Mouse (Mus musculus): ENCODE results near the gene Zeb2. TPM values are rescaled to one million over a fixed set of nuclear protein-coding genes. Genes with fewer than 3 reads are reported as not detected.

Zeb2 gene
- total and polyA plus RNA-seq, 3 experiments = 16.5 to 50.0 (median 46.7) TPM

GRCm38 (mm10) chr2:45085653-45086052 lies 31.5 kb downstream of the Zeb2 start:
- Histone ChIP-seq H3K27ac (no peak overlapping the region), H3K36me3 (ENCODE audit: control insufficient read depth, insufficient read depth, low read length) (peaks cover 3% of the 10 kb centered on the region), H3K27me3 (ENCODE audit: control insufficient read depth, insufficient read depth, low read length) (no peaks in the 10 kb centered on the region), H3K79me2 (replicated peaks; ENCODE audit: control insufficient read depth, insufficient read depth, low read length) (no peaks in the 10 kb centered on the region; the same call in 1 of the 2 replicates), H3K4me3 (no peak overlapping the region), H3K9ac (ENCODE audit: low read depth, low read length) (no peak overlapping the region), H3K4me1 (ENCODE audit: control insufficient read depth, insufficient read depth, low read length) (peaks cover 3% of the 10 kb centered on the region)
- intact Hi-C loops (cut with DNase I) = no loop called here
- no peak for TF ChIP-seq POLR2A (IDR thresholded peaks at IDR 0.05; ENCODE audit: insufficient read depth, low read depth, low read length)
- TF ChIP-seq CTCF (IDR thresholded peaks at IDR 0.05) = no peak
- no peak for TF ChIP-seq EP300 (IDR thresholded peaks at IDR 0.05; ENCODE audit: insufficient read depth, low read depth, low read length)
- DNase-seq = no peak
- WGBS = 74% methylated on average over 5 of the region's 5 CpGs

GRCm38 (mm10) chr2:45083042-45083441 lies 34.2 kb downstream of the Zeb2 start:
- Histone ChIP-seq H3K36me3 (ENCODE audit: control insufficient read depth, insufficient read depth, low read length) (no peaks in the 10 kb centered on the region; the same call in 1 of the 2 replicates), H3K79me2 (replicated peaks; ENCODE audit: control insufficient read depth, insufficient read depth, low read length) (no peaks in the 10 kb centered on the region; the same call in 1 of the 2 replicates), H3K4me3 (no peak overlapping the region), H3K9ac (ENCODE audit: low read depth, low read length) (no peak overlapping the region), H3K27me3 (ENCODE audit: control insufficient read depth, insufficient read depth, low read length) (no peaks in the 10 kb centered on the region), H3K4me1 (ENCODE audit: control insufficient read depth, insufficient read depth, low read length) (peaks cover 5% of the 10 kb centered on the region), H3K27ac (no peak overlapping the region)
- intact Hi-C loops (cut with DNase I) = no loop called here
- no peak for TF ChIP-seq EP300 (IDR thresholded peaks at IDR 0.05; ENCODE audit: insufficient read depth, low read depth, low read length)
- no peak for TF ChIP-seq CTCF (IDR thresholded peaks at IDR 0.05)
- TF ChIP-seq POLR2A (IDR thresholded peaks at IDR 0.05; ENCODE audit: insufficient read depth, low read depth, low read length) = no peak
- WGBS = 80% methylated on average over 10 of the region's 10 CpGs
- no peak for DNase-seq

DNA sequence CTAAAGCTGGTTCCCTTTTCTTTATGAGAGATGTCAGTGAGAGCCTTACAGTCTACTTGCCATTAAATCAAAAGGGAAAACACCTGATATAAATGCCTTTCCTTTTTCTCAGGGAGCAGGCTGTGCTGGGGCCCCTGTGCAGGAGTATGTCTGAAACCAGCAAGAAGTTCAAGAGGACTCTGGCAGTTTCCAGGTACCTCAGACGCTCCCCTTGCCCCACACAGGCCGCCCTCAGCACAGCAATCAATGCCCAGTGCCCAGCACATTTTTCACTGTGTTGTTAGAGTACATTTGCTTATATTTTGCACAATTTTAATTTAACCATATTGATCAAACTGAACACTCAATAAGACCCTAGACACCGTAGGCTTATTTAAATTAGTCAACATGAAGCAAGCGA lies 35.6 kb downstream of the Zeb2 start:
- H3K4me3 ChIP-seq = no peak overlapping the region
- H3K27me3 ChIP-seq (ENCODE audit: control insufficient read depth, insufficient read depth, low read length) = no peaks in the 10 kb centered on the region
- intact Hi-C loops (cut with DNase I) = no loop called here
- TF ChIP-seq CTCF (IDR thresholded peaks at IDR 0.05) (no peak), POLR2A (IDR thresholded peaks at IDR 0.05; ENCODE audit: insufficient read depth, low read depth, low read length) (no peak), EP300 (IDR thresholded peaks at IDR 0.05; ENCODE audit: insufficient read depth, low read depth, low read length) (no peak)
- no peak overlapping the region for H3K9ac ChIP-seq (ENCODE audit: low read depth, low read length)
- peaks cover 5% of the 10 kb centered on the region for H3K4me1 ChIP-seq (ENCODE audit: control insufficient read depth, insufficient read depth, low read length)
- 87% methylated on average over 4 of the region's 4 CpGs for WGBS
- H3K36me3 ChIP-seq (ENCODE audit: control insufficient read depth, insufficient read depth, low read length) = peaks cover 3% of the 10 kb centered on the region
- no peak overlapping the region for H3K27ac ChIP-seq
- H3K79me2 ChIP-seq (replicated peaks; ENCODE audit: control insufficient read depth, insufficient read depth, low read length) = no peaks in the 10 kb centered on the region; the same call in 1 of the 2 replicates
- no peak for DNase-seq

DNA sequence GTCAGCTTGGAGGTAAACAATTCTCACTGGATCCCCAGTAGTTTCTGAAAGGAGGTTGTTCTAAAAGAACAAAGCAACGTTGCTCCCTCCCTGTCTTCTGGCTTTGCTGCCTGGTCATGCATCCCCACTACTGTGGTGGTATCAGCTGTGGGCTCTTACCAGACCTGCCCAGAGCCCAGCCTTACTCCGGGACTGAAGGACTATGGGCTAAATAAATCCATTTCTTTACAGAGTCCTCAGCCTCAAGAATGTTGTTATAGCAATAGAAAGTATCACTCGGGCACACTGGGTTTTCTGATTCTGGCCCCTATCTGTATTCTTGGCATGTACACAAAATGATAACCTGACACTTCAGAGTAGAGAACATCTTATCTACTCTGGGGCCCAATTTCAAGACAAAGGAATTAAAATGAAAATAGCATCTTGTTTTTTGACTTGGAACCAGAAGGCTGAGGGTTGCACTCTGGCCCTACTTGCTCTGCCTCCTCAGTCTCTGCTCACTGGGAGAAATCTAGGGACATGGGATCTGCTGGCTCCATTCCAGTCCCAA lies 39.2 kb downstream of the Zeb2 start:
- Histone ChIP-seq H3K27me3 (ENCODE audit: control insufficient read depth, insufficient read depth, low read length) (no peaks in the 10 kb centered on the region), H3K27ac (no peak overlapping the region), H3K9ac (ENCODE audit: low read depth, low read length) (no peak overlapping the region), H3K4me1 (ENCODE audit: control insufficient read depth, insufficient read depth, low read length) (peaks cover 5% of the 10 kb centered on the region), H3K4me3 (no peak overlapping the region), H3K36me3 (ENCODE audit: control insufficient read depth, insufficient read depth, low read length) (peaks cover 5% of the 10 kb centered on the region), H3K79me2 (replicated peaks; ENCODE audit: control insufficient read depth, insufficient read depth, low read length) (no peaks in the 10 kb centered on the region; the same call in 1 of the 2 replicates)
- WGBS = 30% methylated on average over 3 of the region's 3 CpGs
- intact Hi-C loops (cut with DNase I) = no loop called here
- DNase-seq = no peak
- TF ChIP-seq POLR2A (IDR thresholded peaks at IDR 0.05; ENCODE audit: insufficient read depth, low read depth, low read length) (no peak), CTCF (IDR thresholded peaks at IDR 0.05) (no peak), EP300 (IDR thresholded peaks at IDR 0.05; ENCODE audit: insufficient read depth, low read depth, low read length) (no peak)

DNA sequence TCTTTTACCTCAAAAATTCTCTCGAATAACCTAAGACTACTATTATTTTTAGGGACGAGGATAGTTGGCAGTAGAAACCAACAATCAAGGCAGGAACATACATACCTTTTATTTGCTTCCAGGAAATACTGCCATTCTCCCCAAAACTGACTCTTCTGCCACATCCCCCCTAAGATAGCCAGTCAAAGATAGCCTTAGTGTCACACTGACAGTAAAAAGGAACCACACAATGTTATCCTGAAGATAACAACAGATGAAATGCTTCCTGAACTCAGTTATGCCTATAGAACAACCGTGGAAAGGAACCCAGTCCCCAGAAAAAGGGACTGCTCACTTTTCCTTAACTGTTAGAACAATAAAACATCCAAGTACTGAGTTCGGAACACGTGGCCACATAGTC lies 39.8 kb downstream of the Zeb2 start:
- intact Hi-C loops (cut with DNase I) = no loop called here
- H3K4me3 ChIP-seq = no peak overlapping the region
- no peak overlapping the region for H3K9ac ChIP-seq (ENCODE audit: low read depth, low read length)
- DNase-seq = no peak
- H3K4me1 ChIP-seq (ENCODE audit: control insufficient read depth, insufficient read depth, low read length) = peaks cover 5% of the 10 kb centered on the region
- no peaks in the 10 kb centered on the region for H3K27me3 ChIP-seq (ENCODE audit: control insufficient read depth, insufficient read depth, low read length)
- no peaks in the 10 kb centered on the region; the same call in 1 of the 2 replicates for H3K79me2 ChIP-seq (replicated peaks; ENCODE audit: control insufficient read depth, insufficient read depth, low read length)
- H3K36me3 ChIP-seq (ENCODE audit: control insufficient read depth, insufficient read depth, low read length) = peaks cover 5% of the 10 kb centered on the region
- no peak overlapping the region for H3K27ac ChIP-seq
- WGBS = 66% methylated on average over 5 of the region's 5 CpGs
- TF ChIP-seq EP300 (IDR thresholded peaks at IDR 0.05; ENCODE audit: insufficient read depth, low read depth, low read length) = no peak
- TF ChIP-seq POLR2A (IDR thresholded peaks at IDR 0.05; ENCODE audit: insufficient read depth, low read depth, low read length) = no peak
- TF ChIP-seq CTCF (IDR thresholded peaks at IDR 0.05) = no peak

GRCm38 (mm10) chr2:45073025-45073424 lies 44.2 kb downstream of the Zeb2 start:
- Histone ChIP-seq H3K27me3 (ENCODE audit: control insufficient read depth, insufficient read depth, low read length) (no peaks in the 10 kb centered on the region), H3K4me3 (no peak overlapping the region), H3K4me1 (ENCODE audit: control insufficient read depth, insufficient read depth, low read length) (peaks cover 1% of the 10 kb centered on the region), H3K79me2 (replicated peaks; ENCODE audit: control insufficient read depth, insufficient read depth, low read length) (no peaks in the 10 kb centered on the region), H3K9ac (ENCODE audit: low read depth, low read length) (no peak overlapping the region), H3K27ac (no peak overlapping the region), H3K36me3 (ENCODE audit: control insufficient read depth, insufficient read depth, low read length) (peaks cover 9% of the 10 kb centered on the region)
- intact Hi-C loops (cut with DNase I) = no loop called here
- TF ChIP-seq CTCF (IDR thresholded peaks at IDR 0.05) (no peak), POLR2A (IDR thresholded peaks at IDR 0.05; ENCODE audit: insufficient read depth, low read depth, low read length) (no peak), EP300 (IDR thresholded peaks at IDR 0.05; ENCODE audit: insufficient read depth, low read depth, low read length) (no peak)
- 87% methylated on average over 6 of the region's 6 CpGs for WGBS
- no peak for DNase-seq
